Mouse (Mus musculus): ENCODE measurements around the gene D16Ertd472e.

DNA sequence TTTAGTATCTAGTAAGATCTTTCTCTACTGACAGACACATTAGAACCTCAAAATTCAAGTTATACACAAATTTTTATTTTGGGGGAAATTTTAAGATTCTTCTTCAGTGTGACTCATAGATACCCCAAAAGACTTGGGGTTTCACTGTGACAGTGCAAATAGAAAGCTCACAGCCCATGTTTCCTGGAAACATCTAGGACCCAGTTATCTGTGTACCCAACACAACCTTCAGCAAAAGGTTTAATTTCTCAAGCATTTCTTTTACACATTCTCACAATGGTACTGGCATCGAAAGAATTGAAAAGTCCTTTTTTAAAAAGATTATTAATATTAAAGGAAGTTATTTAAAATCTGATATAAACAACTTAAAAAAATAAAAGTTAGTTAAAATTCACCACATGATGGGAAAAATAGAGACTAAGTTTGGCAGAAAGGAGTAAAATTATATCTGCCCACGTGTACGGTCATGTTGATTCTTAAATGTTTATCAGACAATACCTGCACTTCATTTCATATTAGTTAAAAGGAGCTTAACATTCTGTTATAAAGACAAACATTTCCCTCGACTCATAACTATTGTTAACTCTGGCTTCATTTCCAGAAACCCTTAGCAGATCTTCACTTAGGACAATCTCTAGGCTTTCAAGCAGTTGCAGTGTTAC, 1.2 kb downstream of the D16Ertd472e start:
- TF ChIP-seq CTCF (IDR thresholded peaks at IDR 0.05; ENCODE audit: extremely low read depth, insufficient read depth, insufficient read length, insufficient replicate concordance) (no peak), POLR2A (IDR thresholded peaks at IDR 0.05; ENCODE audit: low read depth, low read length) (no peak)

Data from spleen, adult 2 months (tissue).